Mouse (Mus musculus): ENCODE data around the gene H3f3a.
"Not testable (repeated sequence)": the region's sequence is repeated elsewhere in the genome, so short reads cannot be mapped to it uniquely, and the experiment has no call there.

Gene H3f3a

DNA sequence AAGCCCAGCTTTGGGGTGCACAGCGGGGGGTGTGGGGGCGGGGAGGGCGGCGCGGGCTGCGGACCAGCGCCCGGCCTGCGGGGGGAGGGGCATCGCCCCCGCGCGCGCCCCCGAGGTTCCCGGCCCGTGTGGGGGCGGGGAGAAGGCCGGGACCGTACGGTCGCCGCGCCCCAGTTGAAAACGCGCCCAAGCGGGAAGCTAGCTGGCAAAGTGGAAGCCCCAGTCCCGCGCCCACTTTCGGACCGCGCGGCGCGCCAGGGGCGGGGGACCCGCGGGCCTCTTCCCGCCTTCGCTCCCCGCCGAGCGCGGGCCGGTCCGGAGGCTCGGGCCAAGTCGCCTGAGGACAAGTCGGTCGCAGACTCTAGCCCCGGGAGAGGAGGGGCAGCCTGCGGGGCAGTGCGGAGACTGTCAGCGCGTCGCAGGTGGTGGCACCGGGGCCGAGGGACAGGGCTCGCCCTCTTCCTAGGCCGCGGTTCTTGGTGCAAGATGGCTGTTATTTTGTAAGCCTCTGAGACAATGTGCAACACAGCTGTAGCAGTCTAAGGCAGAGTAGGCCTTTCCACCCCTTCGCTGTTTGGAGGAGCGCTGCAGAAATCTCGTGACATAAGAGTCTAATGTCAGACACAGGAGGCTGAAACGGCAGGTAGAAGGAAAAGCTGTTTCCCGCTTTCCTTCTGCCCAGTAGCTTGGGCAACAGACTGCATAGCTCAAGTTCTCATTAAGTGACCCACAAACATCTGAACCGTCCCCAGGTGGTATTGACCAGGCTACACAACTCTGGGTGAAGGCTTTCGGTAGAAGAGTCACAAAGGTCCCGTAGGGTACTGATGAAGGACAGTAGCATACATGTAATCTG lies at the start of gene H3f3a:
Gene H3f3a (minus strand): TSS at position 59 of the 856 bp plus-strand sequence.
- peak; percentile 72 for DNase-seq (ENCODE audit: low read depth, low spot score)

- no peak for DNase-seq (ENCODE audit: low read depth, low spot score)
Observed at GRCm38 (mm10) chr1:180860030-180860429, 46.3 kb upstream of the H3f3a start.

GRCm38 (mm10) chr1:180858763-180859162 lies 45.0 kb upstream of the H3f3a start:
- no peak for DNase-seq (ENCODE audit: low read depth, low spot score)

GRCm38 (mm10) chr1:180850316-180851270 lies 36.9 kb upstream of the H3f3a start, which contains the start of gene Sde2:
Sde2 (plus strand) TSS chr1:180851127.
- DNase-seq (ENCODE audit: low read depth, low spot score), result peak; percentile 100

DNA sequence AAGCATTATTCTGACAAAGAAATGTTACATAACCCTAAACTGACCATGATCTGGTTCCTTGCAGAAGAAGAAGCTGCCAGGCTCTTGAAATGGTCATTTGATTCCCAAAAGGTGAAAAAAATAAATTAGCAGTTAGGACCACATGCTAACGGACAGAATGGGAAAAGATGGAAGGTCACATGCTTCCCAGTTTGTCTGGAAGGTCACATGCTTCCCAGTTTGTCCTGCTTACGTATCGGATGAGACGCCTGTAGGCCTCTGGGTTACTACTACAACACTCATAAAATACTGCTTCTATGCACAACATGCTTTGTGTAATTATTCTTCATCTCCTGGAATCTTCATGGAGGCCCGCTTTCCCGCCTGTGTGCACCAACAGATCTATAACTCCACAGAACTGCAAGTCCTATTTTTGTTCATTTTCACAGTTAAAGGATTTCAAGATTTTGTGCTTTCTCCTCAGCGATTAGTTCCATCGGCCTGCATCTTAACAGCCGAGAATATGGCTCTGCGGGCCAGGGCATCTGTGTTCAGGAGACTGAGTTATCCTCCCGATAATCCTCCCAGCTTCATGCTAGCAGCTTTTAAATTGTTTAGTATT lies 36.1 kb upstream of the H3f3a start:
- DNase-seq (ENCODE audit: low read depth, low spot score), result no peak

GRCm38 (mm10) chr1:180848511-180849241 lies 34.9 kb upstream of the H3f3a start:
- DNase-seq (ENCODE audit: low read depth, low spot score), result peak; percentile 70

DNA sequence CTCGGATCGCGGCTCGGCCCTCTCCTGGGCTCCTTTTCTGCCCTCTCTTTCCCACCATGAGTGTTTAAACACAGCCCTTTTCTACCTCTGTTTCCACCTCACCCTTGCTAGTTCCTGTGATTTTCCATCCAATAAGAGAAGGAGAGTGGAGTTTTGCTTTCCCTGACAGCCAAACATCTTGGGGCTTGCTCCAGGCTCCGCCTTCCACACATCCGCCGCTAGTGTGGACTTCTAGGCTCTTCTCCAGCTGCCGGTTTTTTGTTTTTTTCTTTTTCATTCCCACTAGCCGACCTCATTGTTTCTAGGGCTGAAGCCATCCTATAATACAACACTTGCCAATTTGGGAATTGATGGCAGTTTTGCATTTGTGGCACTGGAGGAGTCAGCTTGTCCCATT lies 34.4 kb upstream of the H3f3a start:
- DNase-seq (ENCODE audit: low read depth, low spot score), result peak; percentile 79

- DNase-seq (ENCODE audit: low read depth, low spot score), result no peak
Observed at GRCm38 (mm10) chr1:180841561-180842300, 28.0 kb upstream of the H3f3a start.

GRCm38 (mm10) chr1:180839201-180839910 lies 25.6 kb upstream of the H3f3a start:
- no peak for DNase-seq (ENCODE audit: low read depth, low spot score)

DNA sequence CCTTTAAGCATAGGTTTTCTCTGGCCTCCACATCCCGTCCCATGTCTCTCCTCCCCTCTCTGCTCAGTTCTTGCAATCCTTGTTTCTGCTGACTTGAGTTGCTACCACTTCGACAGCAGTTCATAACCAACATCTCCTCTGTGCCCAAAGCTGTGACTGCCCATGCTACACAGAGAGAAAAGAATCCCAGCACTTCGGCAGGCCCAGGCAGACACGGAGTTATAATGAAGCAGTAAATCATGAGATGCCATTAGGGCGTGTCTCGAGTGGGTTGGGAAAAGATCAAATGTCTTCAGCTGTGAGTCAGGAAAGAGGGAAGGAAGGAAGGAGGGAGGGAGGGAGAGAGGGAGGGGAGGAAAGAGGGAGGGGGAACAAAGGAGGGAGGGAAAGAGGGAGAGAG lies 24.3 kb upstream of the H3f3a start:
- DNase-seq (ENCODE audit: low read depth, low spot score), result no peak

- DNase-seq (ENCODE audit: low read depth, low spot score), result no peak
Observed at GRCm38 (mm10) chr1:180837186-180837585, 23.4 kb upstream of the H3f3a start.

- not testable (repeated sequence) for DNase-seq (ENCODE audit: low read depth, low spot score)
Observed at GRCm38 (mm10) chr1:180836467-180836866, 22.7 kb upstream of the H3f3a start.

DNA sequence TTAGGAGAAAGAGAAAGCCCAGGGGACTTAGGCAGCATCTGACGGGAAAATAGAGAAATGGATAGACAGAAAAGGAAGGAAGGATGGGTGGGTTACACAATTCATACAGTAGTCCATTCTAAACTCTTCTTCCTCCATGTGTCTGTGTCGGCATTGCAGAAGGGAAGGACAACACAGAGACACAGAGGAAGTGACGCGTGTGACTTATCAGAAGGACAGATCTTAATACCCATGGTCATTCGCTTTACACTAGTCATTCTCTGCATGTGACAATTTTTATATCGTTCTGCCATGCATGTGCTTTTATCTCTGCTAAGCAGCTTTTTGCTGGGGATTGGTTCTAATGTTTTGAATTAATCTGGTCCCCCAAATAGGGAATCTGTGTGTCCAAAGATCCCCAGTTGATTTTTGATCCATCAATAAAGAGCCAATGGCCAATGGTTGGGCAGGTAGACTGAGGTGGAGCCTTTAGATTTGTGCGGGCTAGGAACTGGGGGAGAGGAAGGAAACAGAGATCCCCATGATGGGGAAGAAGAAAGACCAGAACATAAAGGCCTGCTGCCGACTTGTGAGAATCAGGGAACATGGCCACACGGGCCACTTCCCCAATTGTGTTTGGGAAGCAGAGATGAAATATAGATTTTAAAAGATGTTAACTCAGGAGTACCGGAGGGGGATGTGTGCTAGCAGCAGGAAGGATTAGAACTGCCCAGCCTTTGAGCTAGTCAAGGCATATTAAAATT lies 21.7 kb upstream of the H3f3a start:
- DNase-seq (ENCODE audit: low read depth, low spot score), result no peak

- no peak for DNase-seq (ENCODE audit: low read depth, low spot score)
Observed at GRCm38 (mm10) chr1:180830588-180831346, 17.0 kb upstream of the H3f3a start.

- DNase-seq (ENCODE audit: low read depth, low spot score), result peak; percentile 40
Observed at GRCm38 (mm10) chr1:180830175-180830574, 16.4 kb upstream of the H3f3a start.

GRCm38 (mm10) chr1:180829775-180830174 lies 16.0 kb upstream of the H3f3a start:
- DNase-seq (ENCODE audit: low read depth, low spot score), result peak; percentile 83

GRCm38 (mm10) chr1:180826634-180827033 lies 12.9 kb upstream of the H3f3a start:
- DNase-seq (ENCODE audit: low read depth, low spot score), result no peak

- DNase-seq (ENCODE audit: low read depth, low spot score), result no peak
Observed at GRCm38 (mm10) chr1:180824721-180825120, 11.0 kb upstream of the H3f3a start.
